Comparison of ENCODE assay signal across 23 mouse cellular contexts in genomic region chr9:46478611-46479010, GRCm38 (mm10).
"Had no signal": no experiment of that assay in that cellular context is flagged by ENCODE, and none has a peak within 500 bp of the region (broad histone marks: within the 10 kb centered on the region; RNA-seq: fewer than 3 reads in every experiment).

No protein-coding gene starts in this region.

- H3K9ac ChIP-seq: forebrain, postnatal 0 days; heart, embryonic 13.5 days; heart, embryonic 15.5 days; hindbrain, embryonic 13.5 days; hindbrain, embryonic 15.5 days; kidney, embryonic 15.5 days; limb, embryonic 13.5 days; limb, embryonic 15.5 days; liver, embryonic 12.5 days; liver, embryonic 14.5 days had no signal

- H3K4me2 ChIP-seq: heart, embryonic 11.5 days; heart, embryonic 13.5 days; heart, embryonic 15.5 days; hindbrain, embryonic 13.5 days; hindbrain, embryonic 15.5 days; kidney, embryonic 15.5 days; limb, embryonic 13.5 days; limb, embryonic 15.5 days; liver, embryonic 12.5 days had no signal

- H3K36me3 ChIP-seq: heart, embryonic 13.5 days; heart, embryonic 15.5 days; hindbrain, embryonic 13.5 days; hindbrain, embryonic 15.5 days; kidney, embryonic 15.5 days; limb, embryonic 13.5 days; limb, embryonic 15.5 days; liver, embryonic 12.5 days had no signal

- DNase-seq: forebrain, postnatal 0 days; gastrocnemius, postnatal 14 days; gastrocnemius, postnatal 36 days; heart, adult 11 months; heart, adult 2 months; heart, postnatal 14 days; heart, postnatal 36 days; layer of hippocampus, adult 9-11 months; layer of hippocampus, postnatal 36 days; left cerebral cortex, postnatal 4 days; lung, adult 18-20 months had no signal

- H3K27me3 ChIP-seq: heart, embryonic 15.5 days; limb, embryonic 15.5 days; liver, embryonic 12.5 days had no signal

- H3K4me3 ChIP-seq: heart, adult 2 months; heart, embryonic 13.5 days; heart, embryonic 15.5 days; hindbrain, embryonic 13.5 days; hindbrain, embryonic 15.5 days; kidney, embryonic 15.5 days; limb, embryonic 13.5 days; limb, embryonic 15.5 days; liver, embryonic 12.5 days had no signal

- ATAC-seq: forebrain, postnatal 0 days; hindbrain, postnatal 0 days; intestine, embryonic 16.5 days; liver, embryonic 12.5 days had no signal

- H3K9me3 ChIP-seq: heart, embryonic 13.5 days; heart, embryonic 15.5 days; hindbrain, embryonic 13.5 days; hindbrain, embryonic 15.5 days; kidney, embryonic 15.5 days; limb, embryonic 13.5 days; limb, embryonic 15.5 days; liver, embryonic 12.5 days had no signal

- H3K27ac ChIP-seq: heart, adult 2 months; heart, embryonic 13.5 days; heart, embryonic 15.5 days; hindbrain, embryonic 13.5 days; hindbrain, embryonic 15.5 days; hindbrain, postnatal 0 days; kidney, embryonic 15.5 days; limb, embryonic 13.5 days; limb, embryonic 15.5 days; liver, embryonic 12.5 days; liver, embryonic 14.5 days had no signal
